ENCODE assay signal across 17 mouse cellular contexts in the genomic region with DNA sequence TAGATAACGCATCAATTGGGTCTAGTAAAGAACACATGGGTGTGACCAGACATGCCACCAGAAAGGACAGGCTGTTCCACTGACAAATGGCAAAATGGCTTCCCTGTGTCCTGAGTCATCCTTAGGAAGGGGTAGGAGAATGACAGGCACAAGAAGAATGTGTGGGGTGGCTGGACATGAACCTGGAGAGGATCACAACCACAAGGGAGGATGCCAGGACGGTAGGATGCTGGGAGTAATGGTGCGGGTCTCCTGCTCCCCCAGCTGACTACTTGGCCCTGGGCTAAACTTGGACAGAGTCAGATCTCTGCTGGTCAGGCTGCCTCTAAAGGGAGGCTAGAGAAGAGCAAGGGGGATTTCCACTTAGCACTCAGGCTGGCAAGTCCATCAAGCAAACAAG. TPM values are rescaled to one million over a fixed set of nuclear protein-coding genes. Genes with fewer than 3 reads are reported as not detected.
DNase-seq lines count a peak whose midpoint lies in the region; ATAC-seq and TF ChIP-seq lines count a peak whose summit lies in the region.
"Had no signal": no experiment of that assay in that cellular context is flagged by ENCODE, and none has a peak within 500 bp of the region (broad histone marks: within the 10 kb centered on the region; RNA-seq: fewer than 3 reads in every experiment).

No protein-coding gene starts in this region.

- peaks cover 82% of the 10 kb centered on the region for H3K36me3 ChIP-seq in megakaryocyte, embryonic 14.5 days (replicated peaks; ENCODE audit: low read length)

- no peaks in the 10 kb centered on the region for H3K27me3 ChIP-seq in megakaryocyte, embryonic 14.5 days (replicated peaks)
- no peaks in the 10 kb centered on the region for H3K27me3 ChIP-seq in Patski
- H3K27me3 ChIP-seq: embryonic facial prominence, embryonic 13.5 days; forebrain, embryonic 12.5 days had no signal

- peak overlapping the region; percentile 4 for H3K4me3 ChIP-seq in megakaryocyte, embryonic 14.5 days (replicated peaks)
- H3K4me3 ChIP-seq: embryonic facial prominence, embryonic 13.5 days; erythroblast, embryonic 14.5 days; forebrain, embryonic 12.5 days; heart, adult 2 months; layer of hippocampus, adult 2 months had no signal

- in situ Hi-C loops in Patski (cut with MboI; ENCODE audit: low pct_unique_long_range_greater_than_20kb), result loop anchor here (5.0 kb wide), 5 partner anchors 169 to 324 kb away; no protein-coding TSS in a partner anchor

- ATAC-seq in megakaryocyte, adult 5-6 weeks (ENCODE audit: poor library complexity, severe bottlenecking), result no peak
- ATAC-seq in Patski, result peak; percentile 55
- ATAC-seq: inflammation-experienced regulatory T-cells, adult 6 months had no signal

- POLR2A ChIA-PET in Patski (lab: Charles Lee), result interaction anchor here (0.6 kb wide), 1 partner anchor 137 kb away, joined by 3 read pairs; no protein-coding TSS in a partner anchor

- no peaks in the 10 kb centered on the region for H3K9me3 ChIP-seq in megakaryocyte, embryonic 14.5 days
- H3K9me3 ChIP-seq: embryonic facial prominence, embryonic 13.5 days; forebrain, embryonic 12.5 days had no signal

- CTCF ChIA-PET in Patski (lab: Charles Lee), result interaction anchor here (1.1 to 1.6 kb wide), 5 partner anchors 20 to 201 kb away, joined by 3 to 4 read pairs (median 4); no protein-coding TSS in a partner anchor

- peak; percentile 3 for DNase-seq in gastrocnemius, postnatal 25 days
- no peak for DNase-seq in gastrocnemius, postnatal 4 days (ENCODE audit: low spot score in 2 of 2)
- DNase-seq in Patski (ENCODE audit: low read depth, low spot score), result peak; percentile 47
- DNase-seq in layer of hippocampus, postnatal 36 days, result no peak
- DNase-seq in right cerebral cortex, postnatal 4 days, result no peak
- DNase-seq: cerebellum, adult 18-20 months; cerebellum, postnatal 14 days; heart, adult 2 months; kidney, adult 18-20 months; lung, embryonic 14.5 days had no signal

- H3K4me1 ChIP-seq in megakaryocyte, embryonic 14.5 days, result peaks cover 59% of the 10 kb centered on the region
- H3K4me1 ChIP-seq: forebrain, embryonic 12.5 days had no signal

- TF ChIP-seq CTCF in Patski (IDR thresholded peaks at IDR 0.05), result no peak

RNA-seq across cellular contexts. Expression of a gene that starts 8.1 kb away (rescaled TPM):
- total RNA-seq in gastrocnemius, postnatal 25 days (2021), result 10 to 100 TPM; 10.1 to 14.9 TPM
- total RNA-seq in gastrocnemius, postnatal 4 days (2021), result 10 to 100 TPM; 41.2 to 47.3 TPM
- 174 and 534 TPM in 2 replicates for polyA plus RNA-seq in megakaryocyte, embryonic 14.5 days (2012; ENCODE audit: insufficient read depth, low replicate concordance)
- total RNA-seq in megakaryocyte, adult 5-6 weeks (2015), result 316 and 357 TPM in 2 replicates
- total RNA-seq in megakaryocyte, adult 5-6 weeks (2017), result 121 and 168 TPM in 2 replicates
- 68.0 TPM for polyA plus RNA-seq in Patski (2021)
- 10 to 100 TPM; 20.8 to 22.3 TPM for total RNA-seq in layer of hippocampus, postnatal 36 days (2021)

Comparison
In these comparisons a context has a peak if more than half of its experiments do, and no peak if none do; other contexts are left out.
1. DNase-seq: peak in gastrocnemius, postnatal 25 days (single experiment) and Patski (single experiment); none in gastrocnemius, postnatal 4 days (0 of 2), layer of hippocampus, postnatal 36 days (0 of 2) and right cerebral cortex, postnatal 4 days (single experiment).